Mouse (Mus musculus): ENCODE data around the gene Olfr452.

The Olfr452 gene

GRCm38 (mm10) chr6:42784793-42785192, at the start of gene Olfr452:
TSS of gene Olfr452 (plus strand) at chr6:42785093.
- DNase-seq (ENCODE audit: low spot score) = no peak

GRCm38 (mm10) chr6:42739071-42739470, 45.8 kb upstream of the Olfr452 start, which contains the start of gene Olfr453:
TSS of gene Olfr453 (plus strand) at chr6:42739371.
- no peak for DNase-seq (ENCODE audit: low spot score)

GRCm38 (mm10) chr6:42742303-42742702, 42.6 kb upstream of the Olfr452 start:
- DNase-seq (ENCODE audit: low spot score) = no peak

GRCm38 (mm10) chr6:42747846-42748245, 37.0 kb upstream of the Olfr452 start:
- no peak for DNase-seq (ENCODE audit: low spot score)

GRCm38 (mm10) chr6:42756104-42756503, 28.8 kb upstream of the Olfr452 start, which contains the start of gene Olfr38:
TSS of gene Olfr38 (plus strand) at chr6:42756404.
- DNase-seq (ENCODE audit: low spot score) = no peak

GRCm38 (mm10) chr6:42777066-42777465, 7.8 kb upstream of the Olfr452 start:
- DNase-seq (ENCODE audit: low spot score) = no peak

GRCm38 (mm10) chr6:42790247-42790948, 5.5 kb downstream of the Olfr452 start:
- no peak for DNase-seq (ENCODE audit: low spot score)

- DNase-seq (ENCODE audit: low spot score) = no peak
These were observed 6.2 kb downstream of the Olfr452 start for GRCm38 (mm10) chr6:42790949-42791556.

GRCm38 (mm10) chr6:42794982-42795381, 10.1 kb downstream of the Olfr452 start:
- no peak for DNase-seq (ENCODE audit: low spot score)

- DNase-seq (ENCODE audit: low spot score) = no peak
These were observed 26.7 kb downstream of the Olfr452 start, which contains the start of gene Olfr450 for GRCm38 (mm10) chr6:42811639-42812038. TSS of gene Olfr450 (plus strand) at chr6:42811939.

- DNase-seq (ENCODE audit: low spot score) = no peak
These were observed 49.2 kb downstream of the Olfr452 start, which contains the start of gene Olfr449 for GRCm38 (mm10) chr6:42834084-42834483. TSS of gene Olfr449 (plus strand) at chr6:42834384.

Data from MN1 (cell line).